Mouse (Mus musculus) heart, adult 2 months (tissue): Measurements from ENCODE around the gene Uspl1.

Experiments
- CTCF ChIP-seq: fragments of 200-600 bp; IDR thresholded peaks from 2 replicates; pipeline ENCODE4 v1.8.1; 2022; ENCODE audit warnings: antibody characterized with exemption, mild to moderate bottlenecking, moderate library complexity
- EP300 ChIP-seq: fragments of 200-500 bp; IDR thresholded peaks from 2 replicates; pipeline ENCODE4 v1.6.1; 2011; ENCODE audit warnings: low read depth, low read length, control low read depth; ENCODE audit not compliant: insufficient read depth
- POLR2A ChIP-seq: fragments of 200-500 bp; IDR thresholded peaks from 2 replicates; pipeline ENCODE4 v1.6.1; 2011; ENCODE audit warnings: mild to moderate bottlenecking, low read depth, low read length, control low read depth; ENCODE audit not compliant: insufficient read depth

- TF ChIP-seq EP300 (no peak), POLR2A (no peak), CTCF (no peak)
These were observed 21.1 kb downstream of the Uspl1 start for GRCm38 (mm10) chr5:149205265-149205664.
